Mouse (Mus musculus) ZHBTc4 (cell line): ENCODE measurements at regions not wholly inside any gene's neighbourhood (a gene's known extent, or its start where the extent isn't known, plus 50 kb on each side); places are given as distances from the start of the nearest gene placed in this dataset.

Experiments used
- DNase-seq: peaks from one replicate; pipeline ENCODE4 v3.0.0-alpha.2; 2011; ENCODE audit warnings: low read depth, low spot score

GRCm38 (mm10) chr13:28528898-28529511 lies 271.7 kb downstream of the Gm11361 start:
- no peak for DNase-seq

GRCm38 (mm10) chr13:28526299-28526698 lies 269.0 kb downstream of the Gm11361 start:
- no peak for DNase-seq

GRCm38 (mm10) chr13:28524411-28524810 lies 267.1 kb downstream of the Gm11361 start:
- DNase-seq, result no peak

- DNase-seq, result no peak
Measured at GRCm38 (mm10) chr13:28520127-28520482, 262.8 kb downstream of the Gm11361 start.

GRCm38 (mm10) chr13:28519383-28520126 lies 262.2 kb downstream of the Gm11361 start:
- DNase-seq, result no peak

- no peak for DNase-seq
Measured at GRCm38 (mm10) chr13:28517161-28517560, 259.8 kb downstream of the Gm11361 start.

- no peak for DNase-seq
Measured at GRCm38 (mm10) chr13:28516636-28517035, 259.3 kb downstream of the Gm11361 start.

GRCm38 (mm10) chr13:28514245-28514644 lies 256.9 kb downstream of the Gm11361 start:
- peak; percentile 9 for DNase-seq

- DNase-seq, result no peak
Measured at GRCm38 (mm10) chr13:28513336-28513735, 256.0 kb downstream of the Gm11361 start.

- DNase-seq, result no peak
Measured at GRCm38 (mm10) chr13:28512573-28513334, 255.4 kb downstream of the Gm11361 start.

- no peak for DNase-seq
Measured at GRCm38 (mm10) chr13:28508184-28508583, 250.9 kb downstream of the Gm11361 start.

GRCm38 (mm10) chr13:28507783-28508182 lies 250.5 kb downstream of the Gm11361 start:
- no peak for DNase-seq

- DNase-seq, result no peak
Measured at GRCm38 (mm10) chr13:28504340-28504739, 247.0 kb downstream of the Gm11361 start.

- peak; percentile 47 for DNase-seq
Measured at GRCm38 (mm10) chr13:28502171-28502570, 244.8 kb downstream of the Gm11361 start.

- no peak for DNase-seq
Measured at GRCm38 (mm10) chr13:28500697-28501096, 243.4 kb downstream of the Gm11361 start.

GRCm38 (mm10) chr13:28497483-28497882 lies 240.2 kb downstream of the Gm11361 start:
- DNase-seq, result no peak

- DNase-seq, result no peak
Measured at GRCm38 (mm10) chr13:28492015-28492414, 234.7 kb downstream of the Gm11361 start.

- DNase-seq, result no peak
Measured at GRCm38 (mm10) chr13:28483727-28484126, 226.4 kb downstream of the Gm11361 start.

- no peak for DNase-seq
Measured at GRCm38 (mm10) chr13:28481224-28481965, 224.1 kb downstream of the Gm11361 start.

- DNase-seq, result no peak
Measured at GRCm38 (mm10) chr13:28466151-28466550, 208.8 kb downstream of the Gm11361 start.

GRCm38 (mm10) chr13:28465187-28465880 lies 208.0 kb downstream of the Gm11361 start:
- no peak for DNase-seq
